Mouse (Mus musculus): ENCODE data around the gene Trmo. TPM values are rescaled to one million over a fixed set of nuclear protein-coding genes. Genes with fewer than 3 reads are reported as not detected.

The Trmo gene
- polyA plus RNA-seq, 1 experiment from 2014 or later, result 6.1 TPM

DNA sequence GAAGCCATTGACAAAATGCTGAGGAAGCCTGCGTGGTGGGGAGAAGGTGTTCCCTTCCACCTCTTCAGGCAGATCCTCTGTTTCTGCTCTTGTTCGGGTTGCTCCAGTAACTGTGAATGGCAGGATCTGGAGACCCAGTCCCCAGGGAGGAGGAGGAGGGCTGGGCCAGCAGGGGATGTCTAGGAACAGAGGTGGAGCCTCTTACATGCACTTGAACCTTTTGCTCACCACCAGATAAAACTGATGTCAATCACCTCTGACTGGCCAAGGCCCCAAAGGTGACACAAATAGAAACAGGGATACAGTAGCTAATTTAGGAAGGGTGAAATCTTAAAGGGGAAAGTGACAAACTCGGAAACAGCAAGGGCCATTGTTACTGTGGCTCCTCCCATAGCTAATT lies 51.2 kb downstream of the Trmo start:
- no peak for ATAC-seq
- TF ChIP-seq CTCF (IDR thresholded peaks at IDR 0.05; ENCODE audit: low read depth), result no peak
- Histone ChIP-seq H3K4me1 (ENCODE audit: insufficient read depth) (no peaks in the 10 kb centered on the region), H3K9ac (replicated peaks) (no peak overlapping the region), H3K4me2 (ENCODE audit: low read depth, low read length) (no peak overlapping the region), H3K4me3 (ENCODE audit: low read depth, low read length) (no peak overlapping the region), H3K36me3 (replicated peaks; ENCODE audit: insufficient read depth, low read length) (no peaks in the 10 kb centered on the region), H3K9me3 (ENCODE audit: low read length) (no peaks in the 10 kb centered on the region), H3K27me3 (ENCODE audit: insufficient read depth, low read length) (peaks cover 87% of the 10 kb centered on the region), H3K27ac (ENCODE audit: low read depth) (no peak overlapping the region)
- WGBS (ENCODE audit: insufficient replicate concordance), result 4% methylated on average over 3 of the region's 3 CpGs
- DNase-seq, result no peak

DNA sequence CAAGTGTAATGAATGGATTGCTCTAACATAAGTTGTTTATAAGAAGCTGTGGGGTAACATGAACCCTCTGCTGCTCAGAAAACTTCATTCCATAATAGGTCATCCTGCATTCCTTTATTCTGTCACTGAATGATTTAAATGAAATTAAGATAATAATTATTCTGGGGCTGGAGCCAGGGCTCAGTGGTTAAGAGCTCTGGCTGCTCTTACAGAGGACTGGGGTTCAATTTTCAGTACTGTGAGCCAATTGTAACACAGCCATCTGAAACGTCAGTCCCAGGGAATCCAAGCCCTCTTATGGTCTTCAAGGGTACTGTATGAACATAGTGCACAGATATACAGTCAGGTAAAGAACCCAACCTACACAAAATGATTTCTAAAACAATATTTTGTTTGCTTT lies 53.4 kb downstream of the Trmo start:
- Histone ChIP-seq H3K36me3 (replicated peaks; ENCODE audit: insufficient read depth, low read length) (no peaks in the 10 kb centered on the region), H3K9me3 (ENCODE audit: low read length) (no peaks in the 10 kb centered on the region), H3K4me1 (ENCODE audit: insufficient read depth) (no peaks in the 10 kb centered on the region), H3K4me2 (ENCODE audit: low read depth, low read length) (no peak overlapping the region), H3K4me3 (ENCODE audit: low read depth, low read length) (no peak overlapping the region), H3K9ac (replicated peaks) (no peak overlapping the region), H3K27me3 (ENCODE audit: insufficient read depth, low read length) (peaks cover 74% of the 10 kb centered on the region), H3K27ac (ENCODE audit: low read depth) (no peak overlapping the region)
- TF ChIP-seq EP300 (IDR thresholded peaks at IDR 0.05; ENCODE audit: low read depth), result no peak
- ATAC-seq (no peak), DNase-seq (no peak)
- 18% methylated on average over 1 of the region's 1 CpGs for WGBS (ENCODE audit: insufficient replicate concordance)

DNA sequence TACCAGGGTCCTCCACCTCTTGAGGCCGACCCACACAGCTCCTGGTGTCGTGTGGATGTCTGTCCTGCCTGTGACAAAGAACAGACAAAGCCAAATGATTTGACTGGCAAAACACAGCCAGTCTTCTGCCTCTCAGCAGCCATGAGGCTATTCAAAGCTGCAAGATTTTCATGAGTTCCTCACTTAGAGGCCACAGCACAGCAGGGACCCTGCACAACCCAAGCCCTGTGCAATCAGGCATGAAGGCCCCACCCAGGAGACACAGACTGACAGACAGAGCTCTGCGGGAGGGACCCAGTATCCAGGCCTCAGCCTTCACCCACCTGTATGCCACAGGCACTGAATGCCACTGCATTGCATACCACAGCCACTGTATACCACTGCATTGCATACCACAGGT lies 60.3 kb downstream of the Trmo start:
- no peak overlapping the region for H3K27ac ChIP-seq (ENCODE audit: low read depth)
- peaks cover 4% of the 10 kb centered on the region; the same call in 1 of the 2 replicates for H3K9me3 ChIP-seq (ENCODE audit: low read length)
- DNase-seq (no peak), ATAC-seq (no peak)
- H3K4me2 ChIP-seq (ENCODE audit: low read depth, low read length), result no peak overlapping the region
- TF ChIP-seq CTCF (IDR thresholded peaks at IDR 0.05; ENCODE audit: low read depth) (no peak), EP300 (IDR thresholded peaks at IDR 0.05; ENCODE audit: low read depth) (no peak)
- H3K27me3 ChIP-seq (ENCODE audit: insufficient read depth, low read length), result peaks cover 32% of the 10 kb centered on the region
- no peaks in the 10 kb centered on the region for H3K36me3 ChIP-seq (replicated peaks; ENCODE audit: insufficient read depth, low read length)
- WGBS (ENCODE audit: insufficient replicate concordance), result 55% methylated on average over 3 of the region's 3 CpGs
- H3K9ac ChIP-seq (replicated peaks), result no peak overlapping the region
- no peak overlapping the region for H3K4me3 ChIP-seq (ENCODE audit: low read depth, low read length)
- no peaks in the 10 kb centered on the region for H3K4me1 ChIP-seq (ENCODE audit: insufficient read depth)

Other genes with a start within 250 kb of the Trmo start
- gene Xpa, start 193.1 kb downstream of the Trmo start, polyA plus RNA-seq (2015; fragmentation: Nextera tagmentation; extraction: Ambion mirVana), result 15.3 and 16.2 TPM in 2 replicates
- gene Foxe1, start 45.8 kb downstream of the Trmo start, polyA plus RNA-seq (2015; fragmentation: Nextera tagmentation; extraction: Ambion mirVana), result not detected in 2 replicates
- gene Hemgn, start 24.1 kb upstream of the Trmo start, polyA plus RNA-seq (2015; fragmentation: Nextera tagmentation; extraction: Ambion mirVana), result 117 and 135 TPM in 2 replicates
- 184 and 188 TPM in 2 replicates for gene Anp32b, start 61.5 kb upstream of the Trmo start, polyA plus RNA-seq (2015; fragmentation: Nextera tagmentation; extraction: Ambion mirVana)
- 23.8 and 25.0 TPM in 2 replicates for gene Nans, start 99.8 kb upstream of the Trmo start, polyA plus RNA-seq (2015; fragmentation: Nextera tagmentation; extraction: Ambion mirVana)
- gene Trim14, start 146.7 kb upstream of the Trmo start, polyA plus RNA-seq (2015; fragmentation: Nextera tagmentation; extraction: Ambion mirVana), result 14.1 and 16.2 TPM in 2 replicates
- 1.7 and 2.2 TPM in 2 replicates for gene Coro2a, start 212.8 kb upstream of the Trmo start, polyA plus RNA-seq (2015; fragmentation: Nextera tagmentation; extraction: Ambion mirVana)

Measured in liver, postnatal 0 days (tissue).